Mouse (Mus musculus) forebrain, embryonic 11.5 days (tissue): Measurements from ENCODE around the gene Mpl. TPM values are rescaled to one million over a fixed set of nuclear protein-coding genes. Genes with fewer than 3 reads are reported as not detected.

Source experiments
- ATAC-seq: fragments of 200-750 bp; cut with Nextera tagmentation; replicated peaks from 2 replicates; pipeline ENCODE4 v1.8.0; 2017; ENCODE audit warnings: moderate TSS enrichment; ENCODE audit not compliant: low FRiP score
- DNase-seq: peaks from one replicate; pipeline ENCODE4 v3.0.0-alpha.2; 2017; ENCODE audit warnings: low spot score
- H3K27ac ChIP-seq: fragments of 300-500 bp; sonication (generic); 2 replicates; pipeline ENCODE4 v1.5.1; 2014; ENCODE audit warnings: low read depth, low read length
- H3K27me3 ChIP-seq: fragments of 300-500 bp; sonication (generic); 2 replicates; pipeline ENCODE4 v1.6.1; 2014; ENCODE audit warnings: mild to moderate bottlenecking, low read length, mixed read lengths; ENCODE audit not compliant: control insufficient read depth, insufficient read depth
- H3K36me3 ChIP-seq: fragments of 300-500 bp; sonication (generic); 2 replicates; pipeline ENCODE4 v1.6.1; 2014; ENCODE audit warnings: mild to moderate bottlenecking, low read length, moderate library complexity, mixed read lengths; ENCODE audit not compliant: control insufficient read depth, insufficient read depth
- H3K4me1 ChIP-seq: fragments of 300-500 bp; sonication (generic); replicated peaks from 2 replicates; pipeline ENCODE4 v1.6.1; 2014; ENCODE audit warnings: low read length, mixed read lengths; ENCODE audit not compliant: control insufficient read depth, insufficient read depth
- H3K4me2 ChIP-seq: fragments of 300-500 bp; sonication (generic); 2 replicates; pipeline ENCODE4 v1.6.1; 2014; ENCODE audit warnings: low read depth, mild to moderate bottlenecking, low read length, moderate library complexity, mixed read lengths; ENCODE audit not compliant: severe bottlenecking
- H3K4me3 ChIP-seq: fragments of 300-500 bp; sonication (generic); 2 replicates; pipeline ENCODE4 v1.5.1; 2014; ENCODE audit warnings: low read depth, low read length
- H3K9ac ChIP-seq: fragments of 300-500 bp; sonication (generic); 2 replicates; pipeline ENCODE4 v1.6.1; 2014; ENCODE audit warnings: low read length
- H3K9me3 ChIP-seq: fragments of 300-500 bp; sonication (generic); 2 replicates; pipeline ENCODE4 v1.6.1; 2016; ENCODE audit warnings: low read length, mixed read lengths; ENCODE audit not compliant: control insufficient read depth
- WGBS: fragments of 180-500 bp; shearing (Covaris S2); extraction: QIAGEN DNeasy Blood & Tissue Kit; methylation state at CpG from one replicate; pipeline ENCODE4 v1.1.7; 2014; 5-methylcytosine and 5-hydroxymethylcytosine counted together
- polyA plus RNA-seq: library from polyadenylated mRNA; unstranded; fragments of >200 nt; fragmentation: Nextera tagmentation; extraction: Ambion mirVana; gene quantifications from 2 replicates; pipeline ENCODE4 v1.2.1, GENCODE M21; 2014

Mpl gene
- polyA plus RNA-seq: 1.0 and 1.5 TPM in 2 replicates

GRCm38 (mm10) chr4:118457345-118457975, at the start of gene Mpl:
TSS of gene Mpl (minus strand) at chr4:118457513.
- H3K9me3 ChIP-seq: no peaks in the 10 kb centered on the region
- ATAC-seq (no peak), DNase-seq (no peak)
- no peaks in the 10 kb centered on the region for H3K36me3 ChIP-seq
- H3K27me3 ChIP-seq: no peaks in the 10 kb centered on the region
- 76% methylated on average over 9 of the region's 9 CpGs for WGBS
- no peaks in the 10 kb centered on the region for H3K4me1 ChIP-seq
- H3K4me2 ChIP-seq: no peak within 1 kb of the TSS
- H3K27ac ChIP-seq: no peak within 1 kb of the TSS
- no peak within 1 kb of the TSS for H3K9ac ChIP-seq
- H3K4me3 ChIP-seq: no peak within 1 kb of the TSS

DNA sequence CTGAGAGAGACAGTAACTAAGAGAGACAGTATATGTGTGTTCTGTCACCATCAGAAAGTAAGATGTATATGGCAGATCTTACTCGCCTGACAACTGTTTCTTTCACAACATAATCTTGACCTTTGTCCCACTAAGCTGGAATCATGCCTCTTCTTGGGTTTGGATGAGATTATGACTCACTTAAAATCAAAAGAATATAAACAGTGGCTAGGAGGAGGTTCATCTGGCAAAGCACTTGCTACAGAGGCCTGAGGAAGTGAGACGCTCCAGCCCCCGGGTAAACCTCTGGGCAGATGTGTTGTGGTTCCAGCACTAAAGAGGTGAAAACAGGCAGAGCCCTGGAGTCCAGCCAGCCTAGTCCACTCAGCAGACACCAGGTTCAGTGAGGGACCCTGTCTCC, 48.2 kb upstream of the Mpl start:
- 79% methylated on average over 3 of the region's 3 CpGs for WGBS
- H3K27ac ChIP-seq: no peak overlapping the region
- DNase-seq (no peak), ATAC-seq (no peak)
- no peaks in the 10 kb centered on the region for H3K36me3 ChIP-seq
- no peak overlapping the region for H3K4me3 ChIP-seq
- no peak overlapping the region for H3K4me2 ChIP-seq
- no peaks in the 10 kb centered on the region for H3K27me3 ChIP-seq
- H3K9me3 ChIP-seq: no peaks in the 10 kb centered on the region
- H3K9ac ChIP-seq: no peak overlapping the region
- H3K4me1 ChIP-seq: peaks cover 4% of the 10 kb centered on the region; the same call in 1 of the 2 replicates

DNA sequence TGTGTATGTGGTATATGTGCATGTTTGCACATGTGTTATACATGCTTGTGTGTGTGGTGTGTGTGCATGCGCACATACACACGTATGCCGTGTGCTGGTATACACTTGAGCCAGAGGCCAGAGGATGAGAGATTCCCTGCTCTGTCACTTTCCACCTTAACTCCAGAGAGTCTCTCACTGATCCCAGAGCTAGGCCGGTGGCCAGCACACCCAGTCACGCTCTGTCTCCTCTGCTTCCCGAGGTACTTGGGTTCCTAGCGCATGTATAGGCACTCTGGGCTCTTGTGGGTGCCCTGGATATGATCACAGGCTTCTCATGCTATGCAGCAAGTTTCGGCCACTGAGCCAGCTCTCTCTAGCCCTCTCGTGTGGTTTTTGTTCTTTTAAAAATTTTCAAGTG, 43.5 kb upstream of the Mpl start:
- H3K4me2 ChIP-seq: no peak overlapping the region
- ATAC-seq: no peak
- no peaks in the 10 kb centered on the region for H3K27me3 ChIP-seq
- no peaks in the 10 kb centered on the region for H3K9me3 ChIP-seq
- 76% methylated on average over 9 of the region's 9 CpGs for WGBS
- no peak overlapping the region for H3K27ac ChIP-seq
- H3K4me3 ChIP-seq: no peak overlapping the region
- no peaks in the 10 kb centered on the region for H3K36me3 ChIP-seq
- H3K9ac ChIP-seq: no peak overlapping the region
- no peak for DNase-seq
- H3K4me1 ChIP-seq: no peaks in the 10 kb centered on the region

DNA sequence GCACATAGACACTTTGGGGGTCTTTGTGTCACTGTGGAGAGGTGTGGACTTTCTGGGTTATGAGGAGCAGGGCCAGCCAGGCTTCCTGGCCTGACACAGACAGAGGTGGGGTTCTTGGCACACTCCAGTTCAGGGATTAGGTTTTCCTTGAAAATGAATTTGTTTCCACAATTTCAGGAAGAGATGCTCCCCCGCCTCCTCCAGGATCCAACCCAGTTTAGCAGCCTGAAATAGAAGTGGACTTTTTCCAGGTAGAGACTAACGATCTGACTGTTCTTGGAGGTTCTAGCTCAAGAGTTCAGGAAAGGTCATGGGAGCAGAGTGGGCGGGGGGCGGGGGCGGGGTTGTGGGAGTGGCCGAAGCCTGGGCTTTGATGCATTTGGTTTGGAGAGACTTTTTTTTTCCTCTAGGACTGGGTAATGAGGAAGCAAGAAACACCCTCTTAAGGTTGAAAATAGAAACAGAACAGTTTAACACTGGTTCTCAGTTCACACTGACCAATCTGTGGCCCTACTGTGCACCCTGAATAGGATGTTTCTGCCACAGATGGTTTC, 42.9 kb upstream of the Mpl start:
- ATAC-seq (no peak), DNase-seq (no peak)
- no peaks in the 10 kb centered on the region for H3K4me1 ChIP-seq
- H3K4me3 ChIP-seq: no peak overlapping the region
- no peak overlapping the region for H3K27ac ChIP-seq
- WGBS: 61% methylated on average over 6 of the region's 6 CpGs
- no peaks in the 10 kb centered on the region for H3K27me3 ChIP-seq
- no peaks in the 10 kb centered on the region for H3K36me3 ChIP-seq
- H3K4me2 ChIP-seq: no peak overlapping the region
- no peaks in the 10 kb centered on the region for H3K9me3 ChIP-seq
- no peak overlapping the region for H3K9ac ChIP-seq

DNA sequence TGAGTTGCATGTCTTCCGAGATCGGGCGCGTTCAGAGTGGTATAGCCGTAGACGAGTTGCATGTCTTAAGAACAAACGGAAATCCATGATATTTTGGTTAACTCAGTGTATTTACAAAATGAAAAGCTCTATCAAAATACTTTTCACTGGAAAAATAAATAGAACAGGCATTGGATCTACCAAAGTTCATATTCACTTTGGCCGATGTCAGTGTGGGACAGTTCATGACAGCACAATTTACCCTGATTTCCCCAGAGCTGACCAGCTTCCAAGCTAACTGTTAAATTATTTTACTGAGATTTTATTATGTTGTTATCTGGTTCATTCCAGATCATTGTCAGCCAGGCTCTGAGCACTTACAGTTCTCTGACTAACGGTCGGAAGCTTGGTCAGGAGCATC, 33.1 kb upstream of the Mpl start:
- Histone ChIP-seq H3K36me3 (no peaks in the 10 kb centered on the region), H3K4me3 (no peak overlapping the region), H3K9ac (no peak overlapping the region), H3K9me3 (no peaks in the 10 kb centered on the region), H3K27me3 (no peaks in the 10 kb centered on the region), H3K4me2 (no peak overlapping the region), H3K4me1 (no peaks in the 10 kb centered on the region), H3K27ac (no peak overlapping the region)
- no peak for ATAC-seq
- DNase-seq: no peak
- WGBS: 96% methylated on average over 10 of the region's 10 CpGs

DNA sequence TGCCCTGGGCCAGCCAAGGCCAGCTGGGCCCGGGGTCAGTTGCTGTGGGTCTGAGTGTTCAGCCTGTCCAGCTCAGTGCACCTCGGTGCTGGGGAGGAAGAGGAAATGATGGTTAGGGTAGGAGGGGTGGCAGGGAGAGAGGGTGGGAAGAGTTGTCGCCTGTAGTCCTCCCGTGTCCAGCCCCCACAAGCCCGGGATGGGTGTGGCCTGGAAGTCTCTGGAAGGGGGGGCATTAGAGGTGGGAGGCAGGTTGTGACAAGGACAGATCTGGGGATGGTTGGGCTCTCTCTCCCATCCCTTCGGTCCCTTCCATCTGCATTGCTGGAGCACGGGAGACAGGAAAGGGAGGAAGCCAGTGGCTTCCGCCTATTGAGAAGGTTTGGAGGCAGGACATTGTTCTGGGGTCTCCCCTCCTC, 32.4 kb upstream of the Mpl start, which contains the start of gene Tie1:
Gene Tie1 (minus strand): TSS at position 345 of the 416 bp plus-strand sequence.
- no peaks in the 10 kb centered on the region for H3K27me3 ChIP-seq
- ATAC-seq (0 out of 2 replicates have a peak, but pooled peaks have one; percentile 21), DNase-seq (no peak)
- H3K9ac ChIP-seq: no peak within 1 kb of the TSS
- H3K4me1 ChIP-seq: no peaks in the 10 kb centered on the region
- WGBS: 85% methylated on average over 8 of the region's 8 CpGs
- H3K4me3 ChIP-seq: no peak within 1 kb of the TSS
- no peak within 1 kb of the TSS for H3K27ac ChIP-seq
- H3K4me2 ChIP-seq: no peak within 1 kb of the TSS
- H3K9me3 ChIP-seq: no peaks in the 10 kb centered on the region
- H3K36me3 ChIP-seq: no peaks in the 10 kb centered on the region

GRCm38 (mm10) chr4:118476773-118477530, 19.6 kb upstream of the Mpl start:
- Histone ChIP-seq H3K9me3 (no peaks in the 10 kb centered on the region), H3K4me3 (no peak overlapping the region), H3K27me3 (no peaks in the 10 kb centered on the region), H3K9ac (no peak overlapping the region), H3K27ac (no peak overlapping the region), H3K36me3 (no peaks in the 10 kb centered on the region), H3K4me2 (no peak overlapping the region), H3K4me1 (no peaks in the 10 kb centered on the region)
- ATAC-seq (no peak), DNase-seq (no peak)
- WGBS: 43% methylated on average over 15 of the region's 15 CpGs

GRCm38 (mm10) chr4:118472687-118473086, 15.4 kb upstream of the Mpl start:
- no peak overlapping the region for H3K27ac ChIP-seq
- no peaks in the 10 kb centered on the region for H3K27me3 ChIP-seq
- no peaks in the 10 kb centered on the region for H3K9me3 ChIP-seq
- no peak overlapping the region for H3K9ac ChIP-seq
- H3K36me3 ChIP-seq: no peaks in the 10 kb centered on the region
- no peak overlapping the region for H3K4me3 ChIP-seq
- no peak overlapping the region for H3K4me2 ChIP-seq
- ATAC-seq (no peak), DNase-seq (no peak)
- 90% methylated on average over 11 of the region's 11 CpGs for WGBS
- no peaks in the 10 kb centered on the region for H3K4me1 ChIP-seq
